Mouse (Mus musculus) adrenal gland, postnatal 14 days (tissue): Measurements from ENCODE around the gene Vmn1r116. TPM values are rescaled to one million over a fixed set of nuclear protein-coding genes. Genes with fewer than 3 reads are reported as not detected.
"Not testable (repeated sequence)": the region's sequence is repeated elsewhere in the genome, so short reads cannot be mapped to it uniquely, and the experiment has no call there.

Source experiments
- DNase-seq: peaks from one replicate; pipeline ENCODE4 v3.0.0; 2021; ENCODE audit warnings: mixed read lengths
- long read RNA-seq, 2 experiments: library from polyadenylated mRNA; stranded (forward); transcript quantifications; one replicate each; pipeline ENCODE4 v2.0.0; 2021
- total RNA-seq: library from RNA; stranded (reverse); gene quantifications from 2 replicates; pipeline ENCODE4 v1.2.3, GENCODE M21; 2021

Gene Vmn1r116
- total RNA-seq: not detected in 2 replicates
- long read RNA-seq, experiment 1: 0 reads
- long read RNA-seq, experiment 2: 0 reads

- not testable (repeated sequence) for DNase-seq
These were observed at the start of gene Vmn1r116 for GRCm38 (mm10) chr7:20871956-20872355. TSS of gene Vmn1r116 (plus strand) at chr7:20872256.

DNA sequence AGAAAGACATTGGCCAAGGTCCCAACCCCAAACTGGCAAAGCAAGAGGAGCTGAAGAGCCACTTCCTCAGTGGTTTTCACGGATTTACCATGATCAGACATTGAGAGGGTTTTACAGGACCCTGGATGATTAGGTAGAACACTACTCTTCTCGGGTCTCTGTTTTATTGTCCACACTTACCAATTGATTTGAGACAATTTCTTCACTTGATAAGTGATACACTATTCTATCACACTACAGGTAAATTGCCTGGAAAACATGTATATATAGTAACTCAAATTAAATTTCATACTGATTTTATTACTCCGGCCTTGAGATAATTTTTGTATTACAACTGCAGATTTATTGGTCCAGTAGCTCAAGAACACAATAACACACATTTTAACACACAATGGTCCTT lies 27.2 kb upstream of the Vmn1r116 start, which contains the start of gene Vmn1r115:
TSS of gene Vmn1r115 (minus strand) at position 101 of the 400 bp plus-strand sequence.
- not testable (repeated sequence) for DNase-seq

DNA sequence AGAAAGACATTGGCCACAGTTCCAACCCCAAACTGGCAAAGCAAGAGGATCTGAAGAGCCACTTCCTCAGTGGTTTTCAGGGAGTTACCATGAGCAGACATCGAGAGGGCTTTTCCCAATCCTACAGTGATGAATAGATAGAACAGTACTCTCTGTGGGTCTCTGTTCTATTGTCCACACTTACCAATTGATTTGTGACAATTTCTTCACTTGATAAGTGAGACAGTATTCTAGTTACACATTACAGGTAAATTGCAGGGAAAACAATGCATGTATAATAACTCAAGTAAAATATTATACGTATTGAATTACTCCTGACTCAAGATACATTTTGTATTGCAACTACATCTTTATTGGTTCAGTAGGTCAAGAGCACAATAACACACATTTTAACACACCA lies 12.0 kb downstream of the Vmn1r116 start, which contains the start of gene Vmn1r117:
TSS of gene Vmn1r117 (minus strand) at position 101 of the 400 bp plus-strand sequence.
- DNase-seq: not testable (repeated sequence)

GRCm38 (mm10) chr7:20912247-20912646 lies 40.2 kb downstream of the Vmn1r116 start, which contains the start of gene Vmn1r118:
TSS of gene Vmn1r118 (minus strand) at chr7:20912347.
- DNase-seq: not testable (repeated sequence)

Other genes starting within 250 kb of the Vmn1r116 start
- not detected in 2 replicates for gene Vmn1r107, start 203.3 kb upstream of the Vmn1r116 start, total RNA-seq
- gene Vmn1r111, start 169.0 kb upstream of the Vmn1r116 start, total RNA-seq: not detected in 2 replicates
- not detected in 2 replicates for gene Gm10668, start 141.6 kb upstream of the Vmn1r116 start, total RNA-seq
- gene Vmn1r112, start 101.1 kb upstream of the Vmn1r116 start, total RNA-seq: not detected in 2 replicates
- not detected in 2 replicates for gene Vmn1r113, start 85.0 kb upstream of the Vmn1r116 start, total RNA-seq
- gene Vmn1r114, start 60.1 kb upstream of the Vmn1r116 start, total RNA-seq: not detected in 2 replicates
- not detected in 2 replicates for gene Vmn1r115, start 27.3 kb upstream of the Vmn1r116 start, total RNA-seq
- not detected in 2 replicates for gene Vmn1r117, start 11.9 kb downstream of the Vmn1r116 start, total RNA-seq
- not detected in 2 replicates for gene Vmn1r118, start 40.1 kb downstream of the Vmn1r116 start, total RNA-seq
- not detected in 2 replicates for gene Vmn1r119, start 140.2 kb downstream of the Vmn1r116 start, total RNA-seq
- gene Vmn1r120, start 181.5 kb downstream of the Vmn1r116 start, total RNA-seq: not detected in 2 replicates
- not detected in 2 replicates for gene Vmn1r121, start 226.3 kb downstream of the Vmn1r116 start, total RNA-seq